Mouse (Mus musculus) adrenal gland (tissue): Measurements from ENCODE around the gene Olfr1315-ps1.

ENCODE experiments used
- intact Hi-C: fragments of 180-260 bp; cut with DNase I; formaldehyde crosslinking; loops from one replicate; pipeline ENCODE4 v1.15.1; 2025
- long read RNA-seq, 2 experiments: library from polyadenylated mRNA; unstranded; transcript quantifications; one replicate each; pipeline ENCODE4 v2.0.0; 2020; ENCODE audit warnings: borderline replicate concordance in 1 of 2; ENCODE audit not compliant: insufficient replicate concordance in 1 of 2

The Olfr1315-ps1 gene
- long read RNA-seq, experiment 1, result 0 reads
- long read RNA-seq, experiment 2, result 0 reads

DNA sequence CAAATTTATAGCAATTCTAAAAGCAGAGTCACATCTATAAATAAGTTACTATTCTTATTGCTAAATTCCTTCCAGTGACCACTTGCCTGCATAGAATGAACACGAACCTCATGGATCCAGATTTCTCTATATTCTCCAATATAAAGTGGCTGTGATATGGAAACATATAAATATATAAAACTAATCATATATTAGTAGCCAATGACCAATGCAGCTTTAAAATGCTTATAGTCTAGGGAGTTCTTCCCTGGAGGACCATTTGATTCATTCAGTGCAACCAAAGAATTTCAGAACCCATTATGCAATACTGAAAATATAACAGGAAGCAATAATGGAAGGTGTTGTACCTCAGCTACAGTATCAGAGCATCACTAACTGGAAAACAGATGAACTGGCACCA is at the start of gene Olfr1315-ps1:
Gene Olfr1315-ps1 (minus strand): TSS at position 101 of the 400 bp plus-strand sequence.
- intact Hi-C loops, result no loop called here

DNA sequence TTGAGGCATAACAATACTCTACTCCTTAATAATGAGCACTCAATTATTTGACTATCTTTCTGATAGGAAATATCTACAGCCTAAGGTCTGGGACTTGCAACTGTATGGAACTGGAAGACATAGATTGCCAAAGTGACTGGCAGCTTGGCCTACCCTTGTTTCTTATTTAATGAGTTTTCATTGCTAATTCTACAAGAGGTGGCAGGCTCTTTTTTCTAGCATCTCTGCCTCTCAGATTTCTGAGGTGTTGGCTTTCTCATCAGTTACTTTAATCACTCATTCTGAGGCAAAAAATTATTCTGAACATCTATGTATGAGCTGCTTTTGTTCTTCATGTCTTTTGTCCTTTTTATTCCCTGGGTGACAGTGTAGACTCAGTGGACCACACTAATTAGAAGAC is 38.7 kb upstream of the Olfr1315-ps1 start, which contains the start of gene Olfr1318:
Gene Olfr1318 (plus strand): TSS at position 301 of the 400 bp plus-strand sequence.
- intact Hi-C loops, result no loop called here

DNA sequence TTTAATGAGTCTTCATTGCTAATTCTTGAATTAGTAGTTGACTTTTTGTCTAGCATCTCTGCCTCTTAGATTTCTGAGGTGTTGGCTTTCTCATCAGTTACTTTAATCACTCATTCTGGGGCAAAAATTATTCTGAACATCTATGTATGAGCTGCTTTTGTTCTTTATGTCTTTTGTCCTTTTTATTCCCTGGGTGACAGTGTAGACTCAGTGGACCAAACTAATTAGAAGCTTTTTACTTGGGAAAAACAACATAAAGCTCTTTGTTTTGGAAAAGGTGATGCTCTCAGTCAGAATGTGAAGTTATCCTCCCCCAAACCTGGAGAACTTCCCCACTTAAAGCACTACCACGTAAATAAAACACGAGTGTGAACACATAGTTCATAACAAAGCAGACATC is 24.8 kb upstream of the Olfr1315-ps1 start, which contains the start of gene Olfr1317:
Gene Olfr1317 (plus strand): TSS at position 301 of the 400 bp plus-strand sequence.
- intact Hi-C loops, result no loop called here

DNA sequence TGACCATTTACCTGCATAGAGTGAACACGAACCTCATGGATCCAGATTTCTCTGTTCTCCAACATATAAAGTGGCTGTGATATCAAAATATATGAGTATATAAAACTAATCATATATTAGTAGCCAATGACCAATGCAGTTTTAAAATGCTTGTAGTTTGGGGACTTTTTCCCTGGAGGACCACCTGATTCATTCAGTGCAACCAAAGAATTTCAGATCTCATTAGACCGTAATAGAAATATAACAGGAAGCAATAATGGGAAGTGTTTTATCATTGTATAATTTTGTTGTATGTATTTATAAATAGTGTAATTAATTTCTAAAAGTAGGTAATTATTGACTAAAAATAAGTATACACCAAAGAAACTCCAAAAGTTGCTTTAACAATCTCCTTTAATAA is 19.6 kb upstream of the Olfr1315-ps1 start, which contains the start of gene Olfr1316:
Gene Olfr1316 (minus strand): TSS at position 101 of the 400 bp plus-strand sequence.
- intact Hi-C loops, result no loop called here

DNA sequence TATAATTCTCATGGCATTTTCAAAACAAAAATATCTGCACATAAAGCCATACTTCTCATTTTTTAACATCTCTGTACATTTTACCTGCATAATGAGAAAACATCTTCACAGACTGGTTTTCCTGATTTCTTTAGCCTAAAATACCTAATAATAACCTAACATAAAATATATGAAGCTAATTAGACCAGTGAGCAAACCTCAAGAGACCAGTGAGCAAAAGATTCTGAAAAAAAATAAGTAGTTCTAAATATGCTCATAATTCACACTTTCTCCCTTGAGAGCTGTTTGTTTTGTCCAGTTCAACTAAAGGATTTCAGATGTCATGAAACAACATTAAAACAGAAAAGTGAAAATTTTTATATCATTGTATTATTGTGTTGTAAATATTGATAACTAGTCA is 18.6 kb downstream of the Olfr1315-ps1 start, which contains the start of gene Olfr1314:
Gene Olfr1314 (minus strand): TSS at position 101 of the 400 bp plus-strand sequence.
- intact Hi-C loops, result no loop called here

DNA sequence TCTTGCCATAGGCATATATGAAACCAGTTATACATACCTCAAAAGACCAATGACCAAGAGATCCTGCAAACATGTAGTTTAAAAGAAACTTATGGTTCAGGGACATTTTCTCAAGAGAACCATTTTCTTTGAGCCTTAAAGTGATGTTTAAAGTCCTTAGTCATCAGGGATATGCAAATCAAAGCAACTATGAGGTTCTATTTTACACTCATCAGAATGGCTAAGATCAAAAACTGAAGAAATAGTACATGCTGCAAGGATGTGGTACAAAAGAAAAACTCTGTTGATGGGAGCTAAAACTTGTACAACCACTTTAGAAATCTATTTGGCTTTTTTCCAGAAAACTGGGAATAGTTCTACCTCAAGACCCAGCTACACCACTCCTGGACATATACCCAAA is 37.5 kb downstream of the Olfr1315-ps1 start, which contains the start of gene Olfr1313:
Gene Olfr1313 (minus strand): TSS at position 101 of the 400 bp plus-strand sequence.
- intact Hi-C loops, result no loop called here
